Mouse (Mus musculus): Measurements from ENCODE around the gene Gpr62. TPM values are rescaled to one million over a fixed set of nuclear protein-coding genes. Genes with fewer than 3 reads are reported as not detected.
"Not testable (repeated sequence)": the region's sequence is repeated elsewhere in the genome, so short reads cannot be mapped to it uniquely, and the experiment has no call there.

The Gpr62 gene
- total RNA-seq (2021): 1 to 10 TPM; 2.2 to 2.8 TPM

DNA sequence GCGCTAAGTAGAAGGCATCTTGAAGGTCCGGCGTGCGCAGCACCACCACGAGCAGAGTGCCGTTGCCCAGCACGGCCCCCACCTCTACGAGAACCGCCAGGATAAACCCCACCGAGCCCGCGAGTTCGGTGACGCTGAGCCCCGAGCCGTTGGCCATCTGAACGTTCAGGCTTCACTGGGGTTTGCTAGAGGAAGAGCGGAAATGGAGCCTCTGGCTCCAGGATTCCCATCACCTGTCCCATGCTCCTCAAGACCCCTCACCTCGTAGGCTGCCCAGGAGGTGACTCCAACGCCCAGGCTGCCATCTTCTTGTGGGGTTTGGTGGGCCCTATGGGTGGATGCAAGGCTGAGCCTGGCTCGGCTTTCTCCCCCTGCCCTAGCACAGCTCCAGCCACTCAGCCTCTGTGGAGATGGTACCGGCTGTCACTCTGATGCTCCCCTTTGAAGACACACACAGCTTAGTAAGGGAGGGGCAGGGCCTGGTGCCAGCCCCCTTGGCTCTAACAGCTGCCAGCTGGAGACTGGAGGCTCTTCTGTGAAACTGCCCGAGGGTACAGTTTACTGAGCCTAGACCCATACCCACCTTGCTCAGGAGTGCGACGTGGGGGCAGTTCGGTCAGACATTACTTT is at the start of gene Gpr62:
TSS of gene Gpr62 (minus strand) at position 368 of the 630 bp plus-strand sequence.
- intact Hi-C loops (cut with DNase I): no loop called here
- no peak for DNase-seq (ENCODE audit: extremely low spot score in 1 of 2, low spot score in 2 of 2)

DNA sequence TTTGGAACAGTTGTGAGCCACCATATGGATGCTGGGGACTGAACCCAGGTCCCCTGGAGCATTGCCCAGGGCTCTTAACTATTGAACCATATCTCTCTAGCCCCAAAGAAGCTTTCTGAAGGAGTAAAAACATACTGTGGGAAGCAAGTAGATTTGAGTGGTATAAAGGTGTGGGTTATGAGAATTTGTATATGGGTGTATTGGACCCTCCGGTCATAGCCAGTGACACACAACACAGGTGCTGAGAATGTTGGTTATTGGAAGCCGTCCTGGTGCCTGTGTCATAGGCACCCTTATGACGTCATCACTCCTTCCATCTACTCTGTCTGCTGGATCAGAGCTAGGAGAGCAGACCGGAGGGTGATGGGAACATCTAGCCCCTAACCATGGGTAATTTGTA is 48.5 kb upstream of the Gpr62 start, which contains the start of gene Iqcf5:
TSS of gene Iqcf5 (plus strand) at position 301 of the 400 bp plus-strand sequence.
- DNase-seq (ENCODE audit: extremely low spot score in 1 of 2, low spot score in 2 of 2): no peak
- intact Hi-C loops (cut with DNase I): no loop called here

DNA sequence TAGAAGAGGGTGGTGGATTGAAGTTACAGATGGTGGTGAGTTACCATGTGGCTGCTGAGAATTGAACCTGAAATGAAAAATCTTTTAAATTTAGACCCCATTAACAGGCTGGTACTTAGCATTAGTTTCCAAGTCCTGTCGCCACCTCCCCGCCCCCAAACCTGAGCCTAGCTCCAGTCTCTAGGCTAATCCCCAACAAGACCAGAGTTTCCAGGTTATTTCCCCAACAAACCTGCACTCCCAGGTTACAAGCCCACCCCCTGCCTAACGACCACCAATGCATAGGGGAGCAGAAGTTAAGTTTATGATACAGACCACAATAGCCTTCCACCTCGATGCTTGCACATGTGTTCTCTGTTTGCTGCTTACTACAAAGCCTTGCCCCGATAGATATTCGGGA is 47.8 kb upstream of the Gpr62 start:
- intact Hi-C loops (cut with DNase I): no loop called here
- DNase-seq (ENCODE audit: extremely low spot score in 1 of 2, low spot score in 2 of 2): no peak

DNA sequence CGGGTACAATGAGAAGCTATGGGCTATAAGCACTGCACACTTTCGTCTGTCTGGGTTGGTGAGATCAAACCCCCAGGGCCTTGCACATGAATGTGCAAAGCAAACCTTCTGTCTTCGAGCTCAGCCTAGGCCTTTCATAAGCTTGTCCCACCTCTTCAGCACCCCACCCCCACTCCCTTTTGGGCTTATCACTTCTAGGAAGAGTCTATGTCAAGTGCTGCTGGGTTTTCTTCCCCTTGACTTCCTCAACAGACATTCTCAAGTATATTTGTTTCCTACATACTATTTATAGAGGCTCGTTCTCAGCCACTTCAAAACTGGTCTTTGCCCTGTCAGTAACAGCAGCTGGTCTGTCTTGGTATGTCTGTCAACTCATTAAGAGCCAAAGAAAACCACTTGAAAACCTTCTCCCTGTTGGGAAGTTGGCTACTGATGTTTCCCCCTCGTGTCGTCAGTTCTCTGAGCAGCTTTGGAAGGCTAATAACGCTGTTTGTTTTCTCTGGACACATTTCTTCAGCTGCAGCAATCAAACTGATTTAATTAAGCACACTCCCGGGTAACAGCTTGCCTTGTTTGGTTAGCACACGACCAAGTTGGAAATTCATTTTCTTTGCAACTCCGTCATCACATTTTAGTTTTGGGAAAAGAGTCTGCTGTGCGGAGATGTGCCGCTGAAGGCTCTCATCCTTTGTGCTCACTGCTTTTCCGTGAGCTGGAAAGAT is 47.2 kb upstream of the Gpr62 start:
- DNase-seq (ENCODE audit: extremely low spot score in 1 of 2, low spot score in 2 of 2): peak in 1 of 2 experiments; percentile 67
- intact Hi-C loops (cut with DNase I): no loop called here

DNA sequence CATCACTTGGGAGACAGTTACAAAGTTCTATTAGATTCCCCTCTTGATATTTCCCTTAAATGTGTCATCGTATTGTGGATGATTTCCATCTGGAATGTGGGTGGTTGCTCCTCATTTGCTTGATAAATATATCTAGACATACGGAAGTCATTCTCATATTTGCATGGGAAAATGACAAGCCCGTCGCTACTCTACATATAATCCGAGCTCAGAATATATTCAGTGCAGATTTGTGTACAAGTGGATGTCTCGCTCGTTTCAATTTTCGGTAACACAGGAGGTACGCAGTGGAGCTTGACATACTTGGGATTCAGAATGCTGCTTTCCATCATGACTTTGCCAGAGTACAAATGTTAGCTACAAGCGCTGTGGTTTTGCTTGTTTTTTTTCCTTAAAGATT is 43.6 kb upstream of the Gpr62 start:
- intact Hi-C loops (cut with DNase I): no loop called here
- DNase-seq (ENCODE audit: extremely low spot score in 1 of 2, low spot score in 2 of 2): peak in 1 of 2 experiments; percentile 33

DNA sequence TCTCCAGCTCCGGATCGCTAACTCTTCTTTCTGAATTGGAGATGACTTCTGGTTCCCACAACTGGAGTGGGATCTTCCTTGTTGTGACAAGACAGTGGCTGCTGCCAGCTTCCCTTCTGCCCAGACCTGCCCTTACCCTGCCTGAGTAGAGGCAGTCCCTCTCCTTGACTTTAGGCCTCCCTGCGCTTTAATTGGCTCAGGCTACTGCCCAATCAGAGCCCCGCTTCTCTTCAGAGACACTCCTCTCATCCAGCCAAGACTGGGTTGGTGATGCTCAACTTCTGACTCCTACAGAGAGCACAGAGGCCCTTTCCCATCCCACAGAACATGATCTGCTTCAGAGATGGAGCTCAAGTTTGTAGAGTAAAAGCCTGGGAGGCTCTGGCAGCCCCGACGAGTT is 38.5 kb upstream of the Gpr62 start:
- intact Hi-C loops (cut with DNase I): no loop called here
- no peak for DNase-seq (ENCODE audit: extremely low spot score in 1 of 2, low spot score in 2 of 2)

DNA sequence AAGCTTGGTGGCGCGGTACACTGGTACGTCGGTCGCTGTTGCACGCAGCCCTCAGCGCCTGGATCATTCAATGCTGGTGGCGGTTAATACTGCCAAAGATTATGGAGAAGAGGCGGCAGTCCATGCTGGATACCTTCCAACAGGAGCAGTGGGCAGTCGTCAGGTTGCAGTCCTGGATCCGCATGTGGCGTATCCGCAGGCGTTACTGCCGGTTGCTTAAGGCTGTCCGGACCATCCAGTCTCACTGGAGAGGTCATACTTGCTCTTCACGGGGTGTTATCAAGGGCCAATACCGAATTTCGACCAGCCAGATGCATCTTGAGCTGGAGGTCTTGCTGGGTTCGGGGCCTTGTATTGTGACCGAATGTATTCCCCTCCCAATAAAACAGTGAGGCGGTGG is 36.1 kb upstream of the Gpr62 start:
- DNase-seq (ENCODE audit: extremely low spot score in 1 of 2, low spot score in 2 of 2): no peak
- intact Hi-C loops (cut with DNase I): no loop called here

DNA sequence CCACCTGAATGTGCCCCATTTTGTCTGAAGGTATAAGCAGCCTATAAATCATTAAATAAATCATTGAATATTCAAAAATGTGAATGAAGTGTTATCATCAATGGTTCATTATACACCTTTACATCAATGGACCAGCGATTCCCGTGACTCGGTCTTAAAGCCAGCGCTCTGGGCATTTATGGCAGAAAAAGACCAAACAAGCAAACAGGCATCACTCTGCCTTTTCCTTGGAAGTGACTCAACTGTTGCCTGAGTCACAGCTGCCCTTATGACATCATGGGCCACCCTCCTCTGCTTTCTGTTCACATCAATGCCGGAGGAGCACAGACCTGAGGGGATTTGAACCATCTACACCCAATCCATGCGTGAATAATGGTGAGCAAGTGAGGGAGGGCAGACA is 33.9 kb upstream of the Gpr62 start, which contains the start of gene Iqcf1:
TSS of gene Iqcf1 (plus strand) at position 301 of the 400 bp plus-strand sequence.
- intact Hi-C loops (cut with DNase I): no loop called here

DNA sequence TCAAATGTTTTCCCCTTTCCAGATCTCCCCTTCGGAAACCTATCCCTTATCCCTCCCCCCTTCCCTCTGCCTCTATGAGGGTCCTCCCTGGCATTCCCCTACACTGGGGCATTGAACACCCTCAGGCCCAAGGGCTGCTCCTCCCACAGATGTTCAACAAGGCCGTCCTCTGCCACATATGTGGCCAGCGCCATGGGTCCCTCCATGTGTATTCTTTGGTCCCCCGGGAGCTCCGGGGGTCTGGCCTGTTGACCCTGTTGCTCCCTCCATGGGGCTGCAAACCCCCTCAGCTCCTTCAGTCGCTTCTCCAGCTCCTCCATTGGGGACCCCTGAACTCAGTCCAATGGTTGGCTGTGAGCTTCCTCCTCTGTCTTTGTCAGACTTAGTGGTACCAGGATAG is 21.9 kb upstream of the Gpr62 start:
- DNase-seq (ENCODE audit: extremely low spot score in 1 of 2, low spot score in 2 of 2); intact Hi-C loops (cut with DNase I): not testable (repeated sequence)

More for the DNA sequence above, 33.9 kb upstream of the Gpr62 start, which contains the start of gene Iqcf1:
- DNase-seq (ENCODE audit: extremely low spot score in 1 of 2, low spot score in 2 of 2): no peak

DNA sequence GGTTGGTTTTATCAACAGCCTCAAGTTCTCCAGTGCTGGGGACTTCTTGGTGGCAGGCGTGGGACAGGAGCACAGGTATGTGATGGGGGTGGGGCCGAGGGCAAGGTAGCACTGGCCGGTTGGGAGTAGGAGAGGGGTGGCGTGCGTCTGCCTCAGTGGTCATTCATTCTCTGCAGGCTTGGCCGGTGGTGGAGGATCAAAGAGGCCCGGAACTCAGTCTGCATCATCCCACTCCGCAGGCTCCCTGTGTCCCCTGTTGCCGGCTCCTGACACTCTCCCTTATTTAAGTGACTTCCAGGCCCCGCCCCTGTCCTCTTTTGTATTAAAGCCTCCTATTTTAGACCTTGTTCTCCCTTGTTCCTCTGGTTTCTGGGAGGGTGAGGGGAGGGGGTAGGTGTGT is 19.3 kb upstream of the Gpr62 start:
- intact Hi-C loops (cut with DNase I): no loop called here
- DNase-seq (ENCODE audit: extremely low spot score in 1 of 2, low spot score in 2 of 2): peak in 1 of 2 experiments; percentile 27

DNA sequence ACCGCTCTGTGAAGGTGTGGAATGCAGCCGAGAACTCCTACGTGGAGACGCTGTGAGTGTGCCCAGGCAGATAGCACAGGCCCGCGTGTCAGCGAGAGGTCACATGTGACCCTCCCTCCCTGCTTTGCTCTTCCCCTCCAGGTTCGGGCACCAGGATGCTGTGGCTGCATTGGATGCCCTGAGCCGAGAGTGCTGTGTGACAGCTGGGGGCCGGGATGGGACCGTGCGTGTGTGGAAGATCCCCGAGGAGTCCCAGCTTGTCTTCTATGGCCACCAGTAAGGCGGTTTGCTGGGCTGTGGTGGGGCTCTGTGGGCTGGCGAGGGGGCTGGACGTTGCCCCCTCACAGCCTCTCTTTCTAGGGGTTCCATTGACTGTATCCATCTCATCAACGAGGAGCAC is 17.9 kb upstream of the Gpr62 start:
- DNase-seq (ENCODE audit: extremely low spot score in 1 of 2, low spot score in 2 of 2): peak in 1 of 2 experiments; percentile 20
- intact Hi-C loops (cut with DNase I): no loop called here

DNA sequence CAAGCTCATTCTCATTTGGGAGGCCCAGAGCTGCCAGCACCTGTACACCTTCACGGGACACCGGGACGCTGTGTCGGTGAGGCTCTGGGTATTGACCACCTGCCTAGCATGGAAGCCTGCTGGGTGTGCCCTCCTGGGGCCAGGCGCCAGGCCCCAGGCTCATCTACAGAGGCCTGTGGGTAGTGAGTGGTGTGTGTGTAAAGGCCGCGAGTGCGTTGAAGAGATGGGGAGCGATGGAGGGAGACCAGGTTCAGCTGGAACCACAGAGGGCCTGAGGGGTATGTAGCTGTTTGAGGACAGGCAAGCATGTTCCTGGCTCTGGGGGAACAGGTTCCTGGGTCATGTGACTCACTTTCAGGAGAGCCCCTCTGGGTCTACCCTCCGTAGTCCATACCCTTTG is 17.4 kb upstream of the Gpr62 start:
- DNase-seq (ENCODE audit: extremely low spot score in 1 of 2, low spot score in 2 of 2): no peak
- intact Hi-C loops (cut with DNase I): no loop called here

DNA sequence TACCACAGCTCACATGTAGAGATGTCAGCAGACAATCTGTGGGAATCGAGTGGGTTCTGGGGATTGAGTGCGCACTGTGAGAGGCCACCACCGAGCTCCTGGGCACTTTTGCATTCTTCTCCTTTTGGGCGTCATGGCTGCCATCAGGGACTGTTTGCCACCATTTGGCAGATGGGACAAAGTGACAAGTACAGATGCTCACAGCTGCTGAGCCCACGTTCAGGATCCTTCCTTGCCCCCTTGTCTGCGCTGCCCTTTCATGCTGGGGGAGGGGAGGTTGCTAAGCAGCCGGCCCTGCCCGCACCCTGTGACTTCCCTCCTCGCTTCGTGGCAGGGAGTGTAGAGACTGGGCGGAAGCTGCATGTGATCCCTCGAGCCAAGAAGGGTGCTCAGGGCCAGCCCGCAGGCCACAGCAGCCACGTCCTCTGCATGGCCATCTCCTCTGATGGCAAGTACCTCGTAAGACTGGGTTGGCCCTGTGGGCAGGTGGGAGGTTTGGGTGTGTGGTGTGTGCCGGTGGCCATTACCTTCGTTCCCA is 16.9 kb upstream of the Gpr62 start:
- intact Hi-C loops (cut with DNase I): no loop called here
- DNase-seq (ENCODE audit: extremely low spot score in 1 of 2, low spot score in 2 of 2): peak in 1 of 2 experiments; percentile 21

DNA sequence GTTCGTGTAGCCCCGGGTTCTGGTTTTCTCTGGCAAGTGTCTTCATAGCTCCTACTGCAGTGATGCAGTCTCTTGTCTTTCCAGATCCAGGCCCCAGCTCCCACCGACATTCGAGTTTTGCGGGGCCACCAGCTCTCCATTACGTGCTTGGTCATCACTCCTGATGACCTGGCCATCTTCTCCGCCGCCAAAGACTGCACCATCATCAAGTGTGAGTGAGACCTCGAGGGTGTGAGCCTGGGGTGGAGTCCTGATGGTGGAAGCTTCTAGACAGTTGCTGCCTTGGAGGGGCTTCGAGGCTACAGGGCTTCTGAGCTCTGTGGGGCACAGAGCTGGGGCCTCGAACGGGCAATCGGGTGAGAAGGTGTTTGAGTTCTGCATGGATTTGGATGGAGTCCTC is 15.9 kb upstream of the Gpr62 start:
- DNase-seq (ENCODE audit: extremely low spot score in 1 of 2, low spot score in 2 of 2): peak in 1 of 2 experiments; percentile 19
- intact Hi-C loops (cut with DNase I): no loop called here

DNA sequence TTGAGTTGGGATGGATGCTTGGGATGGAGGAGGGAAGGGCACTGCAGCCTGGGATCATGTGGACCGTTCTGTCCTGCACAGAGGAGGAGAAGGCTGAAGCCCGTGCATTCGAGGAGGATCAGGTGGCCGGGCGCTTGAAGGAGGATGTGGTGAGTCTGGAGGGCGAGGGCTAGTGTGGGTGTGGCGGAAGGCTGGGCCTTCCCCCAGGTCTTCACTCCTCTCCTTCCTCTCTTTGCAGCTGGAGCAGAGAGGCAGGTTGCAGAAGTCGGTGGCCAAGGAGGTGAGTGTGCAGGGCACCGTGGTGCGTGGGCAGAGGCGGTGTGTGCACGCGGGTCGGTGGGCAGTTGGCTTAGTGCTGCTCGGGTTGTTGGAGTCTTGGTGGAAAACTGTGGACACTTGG is 15.3 kb upstream of the Gpr62 start:
- intact Hi-C loops (cut with DNase I): no loop called here
- peak in 1 of 2 experiments; percentile 22 for DNase-seq (ENCODE audit: extremely low spot score in 1 of 2, low spot score in 2 of 2)

DNA sequence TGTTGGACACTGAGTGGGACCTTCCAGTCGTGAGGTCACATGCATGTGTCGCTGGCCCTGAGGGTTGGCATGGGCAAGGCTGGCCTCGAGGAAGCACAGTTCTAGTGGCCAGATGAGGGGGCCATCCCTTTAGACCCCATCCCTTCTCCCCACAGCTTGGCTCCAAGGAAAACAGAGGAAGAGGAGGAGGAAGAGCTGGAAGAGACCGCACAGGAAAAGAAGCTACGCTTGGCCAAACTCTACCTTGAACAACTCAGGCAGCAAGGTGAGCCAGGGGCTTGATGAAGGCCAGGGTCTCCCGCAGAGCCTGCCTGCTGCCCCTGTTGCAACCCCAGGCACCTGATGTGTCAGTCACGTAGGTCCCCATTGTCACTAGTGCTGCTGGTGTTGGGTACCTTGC is 14.8 kb upstream of the Gpr62 start:
- DNase-seq (ENCODE audit: extremely low spot score in 1 of 2, low spot score in 2 of 2): peak in 1 of 2 experiments; percentile 13
- intact Hi-C loops (cut with DNase I): no loop called here

DNA sequence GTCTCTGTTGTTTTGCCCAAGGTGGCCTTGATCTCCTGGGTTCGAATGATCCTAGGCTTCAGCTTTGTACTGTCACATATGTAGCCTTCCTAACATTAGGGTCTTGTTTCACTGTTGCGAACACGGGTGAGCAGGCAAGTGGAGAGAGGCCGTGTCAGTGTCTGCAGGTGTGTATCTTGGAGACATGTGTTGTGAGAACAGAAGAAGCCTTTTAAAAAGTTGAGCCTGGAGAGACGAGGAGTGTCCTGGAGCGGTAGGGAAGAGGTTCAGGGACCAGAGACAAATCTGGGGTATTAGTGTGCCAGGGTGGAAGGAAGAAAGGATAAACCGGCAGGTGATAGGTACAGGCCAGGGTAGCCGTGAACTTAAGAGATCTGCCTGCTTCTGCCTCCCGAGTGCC is 12.4 kb upstream of the Gpr62 start:
- DNase-seq (ENCODE audit: extremely low spot score in 1 of 2, low spot score in 2 of 2): peak in 1 of 2 experiments; percentile 7
- intact Hi-C loops (cut with DNase I): no loop called here

DNA sequence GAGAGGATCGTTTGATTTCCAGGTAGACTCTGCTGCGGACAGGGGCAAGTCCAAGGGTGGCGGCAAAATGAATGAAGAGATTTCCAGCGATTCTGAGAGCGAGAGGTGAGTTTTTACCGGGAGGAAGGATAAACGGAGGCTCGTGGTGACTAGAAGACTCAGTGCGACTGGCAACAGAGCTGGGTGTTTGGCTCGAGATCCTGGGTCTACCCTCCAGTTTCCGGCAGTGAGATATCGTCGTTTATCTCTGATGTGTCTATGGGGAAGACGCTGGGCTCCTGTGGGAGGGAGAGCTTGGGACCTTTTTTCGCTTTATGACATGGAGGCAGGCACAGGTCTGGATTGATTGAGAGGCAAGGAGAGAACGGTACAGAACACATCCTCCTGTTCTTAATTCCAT is 11.9 kb upstream of the Gpr62 start:
- intact Hi-C loops (cut with DNase I): no loop called here
- DNase-seq (ENCODE audit: extremely low spot score in 1 of 2, low spot score in 2 of 2): peak in 1 of 2 experiments; percentile 13

DNA sequence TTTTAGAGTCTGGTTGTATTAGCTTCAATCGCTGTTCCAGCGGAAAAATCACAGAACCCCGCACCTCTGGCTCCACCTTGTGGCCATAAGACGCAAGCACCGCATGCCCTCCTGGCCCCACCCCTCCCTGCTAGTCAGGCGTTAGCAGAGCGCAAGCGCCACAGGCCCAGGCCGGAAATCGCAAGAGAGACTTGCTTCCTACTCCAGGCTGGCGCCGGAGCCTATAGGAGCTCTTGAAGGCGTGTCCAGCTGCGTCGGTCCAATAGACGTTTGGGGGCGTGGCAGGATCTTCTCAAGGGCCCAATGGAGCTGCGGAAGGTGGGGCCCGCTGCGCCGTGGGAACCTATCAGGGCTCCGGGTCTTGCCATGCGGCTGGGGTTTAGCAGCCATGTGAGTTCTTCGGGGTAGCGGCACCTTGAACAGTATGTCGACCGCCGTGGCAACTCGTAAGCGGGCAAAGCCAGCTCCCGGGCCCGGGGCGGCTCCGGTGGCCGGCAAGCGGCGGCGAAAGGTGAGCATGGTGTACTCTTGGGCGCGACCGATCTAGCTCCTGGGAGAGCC is 11.3 kb upstream of the Gpr62 start, which contains the start of gene Parp3:
TSS of gene Parp3 (minus strand) at position 26 of the 561 bp plus-strand sequence.
- peak; percentile 100 for DNase-seq (ENCODE audit: extremely low spot score in 1 of 2, low spot score in 2 of 2)
- intact Hi-C loops (cut with DNase I): no loop called here

All from left cerebral cortex, postnatal 10 days (tissue).